Mouse (Mus musculus) heart, embryonic 10.5 days (tissue): ENCODE data around the gene Igfals. TPM values are rescaled to one million over a fixed set of nuclear protein-coding genes. Genes with fewer than 3 reads are reported as not detected.

Source experiments
- DNase-seq: peaks from one replicate; pipeline ENCODE4 v3.0.0-alpha.2; 2017; ENCODE audit warnings: low spot score
- H3K27ac ChIP-seq: fragments of 300-500 bp; sonication (generic); 2 replicates; pipeline ENCODE4 v1.5.1; 2016; ENCODE audit warnings: mild to moderate bottlenecking
- H3K27me3 ChIP-seq: fragments of 300-500 bp; sonication (generic); 2 replicates; pipeline ENCODE4 v1.6.1; 2016; ENCODE audit warnings: mild to moderate bottlenecking; ENCODE audit not compliant: poor library complexity, insufficient read depth, severe bottlenecking
- H3K36me3 ChIP-seq: fragments of 300-500 bp; sonication (generic); 2 replicates; pipeline ENCODE4 v1.6.1; 2016; ENCODE audit warnings: mild to moderate bottlenecking, moderate library complexity
- H3K4me1 ChIP-seq: fragments of 300-500 bp; sonication (generic); 2 replicates; pipeline ENCODE4 v1.6.1; 2016; ENCODE audit warnings: mild to moderate bottlenecking
- H3K4me3 ChIP-seq: fragments of 300-500 bp; sonication (generic); 2 replicates; pipeline ENCODE4 v1.5.1; 2016; ENCODE audit warnings: mild to moderate bottlenecking, moderate library complexity
- H3K9me3 ChIP-seq: fragments of 300-500 bp; sonication (generic); 2 replicates; pipeline ENCODE4 v1.6.1; 2016; ENCODE audit warnings: mild to moderate bottlenecking, moderate library complexity
- WGBS: fragments of 180-500 bp; shearing (Covaris S2); methylation state at CpG from one replicate; pipeline ENCODE4 v1.1.7; 2016; 5-methylcytosine and 5-hydroxymethylcytosine counted together
- polyA plus RNA-seq: library from polyadenylated mRNA; unstranded; fragments of >200 nt; fragmentation: Nextera tagmentation; extraction: Ambion mirVana; gene quantifications from 2 replicates; pipeline ENCODE4 v1.2.1, GENCODE M21; 2016

Gene Igfals
- polyA plus RNA-seq, 1 experiment from 2014 or later: 0.85 TPM

DNA sequence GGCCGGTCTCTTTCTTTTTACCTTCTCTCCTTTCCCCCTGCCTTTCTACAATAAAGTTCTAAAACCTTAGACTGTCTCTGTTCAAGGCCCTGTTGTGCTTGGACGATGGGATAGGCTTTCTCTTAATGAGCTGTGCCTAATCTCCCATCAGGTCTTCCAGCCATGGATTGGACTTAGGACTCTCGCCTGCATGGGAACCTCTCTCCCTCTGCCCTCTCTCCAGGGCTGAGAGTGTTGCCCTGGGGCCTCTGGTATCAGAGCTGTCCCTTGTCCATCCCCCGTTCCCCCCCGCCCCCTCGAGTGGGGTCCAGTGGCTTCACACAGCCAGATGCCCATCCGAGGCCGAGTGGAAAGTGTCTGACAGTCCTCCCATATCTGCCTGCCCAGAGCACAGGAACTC, 9.2 kb downstream of the Igfals start:
- Histone ChIP-seq H3K4me1 (peaks cover 11% of the 10 kb centered on the region), H3K36me3 (no peaks in the 10 kb centered on the region), H3K27ac (no peak overlapping the region), H3K9me3 (no peaks in the 10 kb centered on the region), H3K27me3 (no peaks in the 10 kb centered on the region), H3K4me3 (no peak overlapping the region)
- 76% methylated on average over 8 of the region's 8 CpGs for WGBS
- no peak for DNase-seq

GRCm38 (mm10) chr17:24877336-24878116, 11.7 kb downstream of the Igfals start:
- WGBS: 59% methylated on average over 10 of the region's 10 CpGs
- H3K27ac ChIP-seq: peak overlapping the region; percentile 48
- no peaks in the 10 kb centered on the region for H3K9me3 ChIP-seq
- H3K36me3 ChIP-seq: peaks cover 6% of the 10 kb centered on the region; the same call in 1 of the 2 replicates
- H3K27me3 ChIP-seq: no peaks in the 10 kb centered on the region
- no peak overlapping the region for H3K4me3 ChIP-seq
- H3K4me1 ChIP-seq: peaks cover 23% of the 10 kb centered on the region
- no peak for DNase-seq

DNA sequence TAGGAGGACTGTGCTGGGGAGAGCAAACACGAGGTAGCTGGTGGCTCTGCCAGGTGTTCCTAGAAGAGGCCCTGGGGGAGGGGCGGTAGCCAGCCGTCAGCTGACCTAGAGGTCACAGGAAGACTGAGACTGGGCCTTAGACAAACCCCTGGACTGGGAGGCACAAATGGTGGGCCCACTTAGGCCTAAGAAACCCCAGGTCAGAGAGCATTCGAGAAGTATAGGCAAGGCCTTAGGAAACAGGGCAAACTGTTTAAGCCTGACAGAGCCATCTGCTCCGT, 12.3 kb downstream of the Igfals start:
- no peak for DNase-seq
- Histone ChIP-seq H3K27me3 (no peaks in the 10 kb centered on the region), H3K4me3 (no peak overlapping the region), H3K36me3 (peaks cover 11% of the 10 kb centered on the region), H3K9me3 (no peaks in the 10 kb centered on the region), H3K4me1 (peaks cover 23% of the 10 kb centered on the region), H3K27ac (peak overlapping the region; percentile 48)
- WGBS: 39% methylated on average over 5 of the region's 5 CpGs

DNA sequence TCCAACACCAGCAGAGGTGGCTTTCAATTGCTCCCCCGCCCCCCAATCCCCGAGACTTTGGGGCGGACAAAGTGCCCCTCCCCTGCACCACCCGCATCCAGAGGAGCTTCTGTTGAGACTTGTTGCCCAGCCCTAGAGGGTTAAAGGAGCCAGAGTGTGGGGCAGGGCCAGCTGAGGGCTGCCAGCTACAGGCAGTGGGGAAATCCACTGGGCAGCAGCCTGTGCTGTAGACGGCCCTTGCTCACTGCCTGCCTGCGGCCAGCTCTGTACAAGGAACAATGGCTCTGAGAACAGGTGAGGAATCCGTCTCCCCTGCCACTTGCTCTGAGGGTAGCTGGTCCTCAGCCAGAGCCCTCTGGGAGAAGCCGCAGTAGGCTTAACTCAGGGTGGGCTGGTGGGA, 12.7 kb downstream of the Igfals start:
- H3K36me3 ChIP-seq: peaks cover 16% of the 10 kb centered on the region
- H3K27me3 ChIP-seq: no peaks in the 10 kb centered on the region
- peak overlapping the region; percentile 48; the same call in 1 of the 2 replicates for H3K27ac ChIP-seq
- H3K9me3 ChIP-seq: no peaks in the 10 kb centered on the region
- no peak for DNase-seq
- H3K4me3 ChIP-seq: no peak overlapping the region
- WGBS: 82% methylated on average over 8 of the region's 8 CpGs
- H3K4me1 ChIP-seq: peaks cover 23% of the 10 kb centered on the region

DNA sequence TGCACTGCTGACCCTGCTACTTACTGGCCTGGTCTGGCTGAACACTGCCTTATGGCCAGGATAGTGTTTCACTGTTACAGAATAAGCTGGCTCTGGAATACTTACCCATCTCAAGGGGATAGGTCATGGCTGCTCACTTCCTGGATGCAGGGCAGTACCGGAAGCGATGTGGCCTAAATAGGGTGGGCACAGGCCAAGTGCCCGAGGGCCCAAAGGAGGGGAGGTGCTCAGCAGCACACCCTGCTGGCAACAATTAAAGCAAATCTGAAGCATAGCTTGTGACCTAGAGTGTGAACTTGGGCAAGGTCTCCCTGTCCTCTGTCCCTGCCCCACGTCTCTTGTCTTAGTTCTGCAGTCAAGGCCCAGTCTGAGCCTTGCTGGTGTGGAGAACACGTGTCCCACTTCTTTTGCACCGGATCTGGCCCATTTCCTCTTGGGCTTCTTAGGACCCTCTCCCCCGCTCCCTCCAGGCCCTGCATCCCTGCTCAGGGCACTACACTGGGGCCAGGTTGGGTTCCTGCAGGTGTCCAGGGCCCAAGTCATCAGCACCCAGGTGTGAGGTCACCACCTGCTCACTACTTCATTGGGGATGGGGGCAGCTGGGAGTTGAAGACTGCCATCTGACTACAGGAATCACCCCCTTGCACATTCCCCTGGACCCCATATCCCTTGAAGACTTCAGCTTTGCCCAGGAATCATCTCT, 16.1 kb downstream of the Igfals start:
- no peak overlapping the region for H3K4me3 ChIP-seq

DNA sequence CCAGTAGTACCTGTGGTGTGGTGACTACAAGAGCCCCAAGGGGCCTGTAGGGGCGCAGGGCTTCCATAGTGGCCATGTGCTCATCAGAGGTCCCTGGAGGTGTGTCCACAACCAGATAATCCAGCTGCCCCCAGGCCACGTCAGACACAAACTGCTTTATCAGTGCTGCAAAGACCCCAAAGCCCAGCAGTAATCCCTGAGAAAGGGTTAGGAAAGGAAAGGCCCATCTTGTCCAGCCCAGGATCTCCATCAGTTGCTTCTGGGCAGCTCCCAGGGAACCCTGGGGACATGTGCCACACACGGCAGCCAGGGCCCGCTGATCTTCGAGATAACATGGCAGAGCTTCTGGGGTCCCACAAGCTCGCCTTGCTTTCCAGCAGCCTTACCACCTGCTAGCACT, 18.6 kb downstream of the Igfals start:
- Histone ChIP-seq H3K4me3 (no peak overlapping the region), H3K4me1 (peaks cover 42% of the 10 kb centered on the region), H3K9me3 (no peaks in the 10 kb centered on the region), H3K27ac (no peak overlapping the region), H3K27me3 (no peaks in the 10 kb centered on the region), H3K36me3 (peaks cover 40% of the 10 kb centered on the region)
- whole genome bisulfite sequencing: 76% methylated on average over 6 of the region's 6 CpGs
- DNase-seq: no peak

More for the DNA sequence above, 16.1 kb downstream of the Igfals start:
- 39% methylated on average over 7 of the region's 7 CpGs for WGBS
- DNase-seq: no peak
- no peak overlapping the region for H3K27ac ChIP-seq
- H3K27me3 ChIP-seq: no peaks in the 10 kb centered on the region
- H3K36me3 ChIP-seq: peaks cover 31% of the 10 kb centered on the region
- H3K9me3 ChIP-seq: no peaks in the 10 kb centered on the region
- peaks cover 38% of the 10 kb centered on the region for H3K4me1 ChIP-seq

- no peak for DNase-seq
- no peaks in the 10 kb centered on the region for H3K9me3 ChIP-seq
- 23% methylated on average over 22 of the region's 22 CpGs for WGBS
- H3K27me3 ChIP-seq: no peaks in the 10 kb centered on the region
- H3K36me3 ChIP-seq: peaks cover 50% of the 10 kb centered on the region
- H3K4me3 ChIP-seq: peak overlapping the region; percentile 87
- H3K4me1 ChIP-seq: peaks cover 42% of the 10 kb centered on the region
- H3K27ac ChIP-seq: peak overlapping the region; percentile 70
Observed at GRCm38 (mm10) chr17:24885356-24886133, 19.7 kb downstream of the Igfals start.

DNA sequence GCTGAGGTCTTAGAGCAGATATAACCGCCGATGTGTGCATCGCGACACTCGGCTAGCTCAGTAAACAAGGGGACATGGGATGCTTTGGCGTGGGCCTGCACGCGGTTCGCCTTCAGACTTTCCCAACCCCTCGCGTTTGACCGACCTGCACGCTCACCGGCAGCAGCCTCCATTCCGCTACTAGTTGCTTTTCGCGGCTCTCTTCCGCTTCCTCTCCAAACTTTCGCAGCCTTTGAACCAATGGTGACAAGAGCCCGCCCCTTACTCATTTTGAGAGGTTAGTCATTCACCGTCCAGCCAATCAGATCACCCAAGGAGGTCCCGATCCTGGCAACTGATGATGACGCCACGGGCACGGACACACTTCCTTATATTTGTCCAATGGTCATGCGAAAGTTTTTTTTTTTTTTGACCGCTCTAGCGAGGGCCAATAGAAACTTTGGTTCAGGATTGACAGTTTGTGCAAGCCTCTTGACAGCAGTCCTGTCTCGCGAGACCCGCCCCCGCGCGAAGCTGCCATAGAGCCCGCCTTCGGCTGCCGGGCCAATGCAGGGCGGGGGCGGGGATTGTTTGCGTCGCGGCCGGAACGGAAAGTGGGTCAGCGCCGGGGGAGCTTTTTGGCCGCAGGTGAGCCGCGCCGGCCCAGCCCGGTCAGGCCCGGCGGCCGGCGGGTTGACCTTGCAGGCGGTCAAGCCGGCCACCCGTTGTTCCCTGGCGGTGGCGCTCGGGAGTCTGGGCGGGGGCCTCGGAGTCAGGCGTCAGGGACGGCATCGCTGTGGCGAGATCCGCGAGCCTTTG, 20.5 kb downstream of the Igfals start, which contains the start of the genes Nubp2 and Spsb3:
Gene Nubp2, minus strand, starts transcription at position 216 of the 798 bp plus-strand sequence.
Gene Spsb3, plus strand, starts transcription at position 510 of the 798 bp plus-strand sequence.
- H3K36me3 ChIP-seq: peaks cover 57% of the 10 kb centered on the region
- peak within 1 kb of the TSS; percentile 89 for H3K27ac ChIP-seq
- peak within 1 kb of the TSS; percentile 87 for H3K4me3 ChIP-seq
- H3K9me3 ChIP-seq: no peaks in the 10 kb centered on the region
- no peaks in the 10 kb centered on the region for H3K27me3 ChIP-seq
- peaks cover 37% of the 10 kb centered on the region for H3K4me1 ChIP-seq
- peak; percentile 100 for DNase-seq
- WGBS: under 1% methylated on average over 69 of the region's 69 CpGs

- H3K4me1 ChIP-seq: peaks cover 32% of the 10 kb centered on the region
- H3K27me3 ChIP-seq: no peaks in the 10 kb centered on the region
- H3K9me3 ChIP-seq: no peaks in the 10 kb centered on the region
- peak overlapping the region; percentile 89 for H3K27ac ChIP-seq
- no peak for DNase-seq
- H3K4me3 ChIP-seq: peak overlapping the region; percentile 87
- under 1% methylated on average over 18 of the region's 18 CpGs for WGBS
- H3K36me3 ChIP-seq: peaks cover 63% of the 10 kb centered on the region
Observed at GRCm38 (mm10) chr17:24886932-24887271, 21.1 kb downstream of the Igfals start.

DNA sequence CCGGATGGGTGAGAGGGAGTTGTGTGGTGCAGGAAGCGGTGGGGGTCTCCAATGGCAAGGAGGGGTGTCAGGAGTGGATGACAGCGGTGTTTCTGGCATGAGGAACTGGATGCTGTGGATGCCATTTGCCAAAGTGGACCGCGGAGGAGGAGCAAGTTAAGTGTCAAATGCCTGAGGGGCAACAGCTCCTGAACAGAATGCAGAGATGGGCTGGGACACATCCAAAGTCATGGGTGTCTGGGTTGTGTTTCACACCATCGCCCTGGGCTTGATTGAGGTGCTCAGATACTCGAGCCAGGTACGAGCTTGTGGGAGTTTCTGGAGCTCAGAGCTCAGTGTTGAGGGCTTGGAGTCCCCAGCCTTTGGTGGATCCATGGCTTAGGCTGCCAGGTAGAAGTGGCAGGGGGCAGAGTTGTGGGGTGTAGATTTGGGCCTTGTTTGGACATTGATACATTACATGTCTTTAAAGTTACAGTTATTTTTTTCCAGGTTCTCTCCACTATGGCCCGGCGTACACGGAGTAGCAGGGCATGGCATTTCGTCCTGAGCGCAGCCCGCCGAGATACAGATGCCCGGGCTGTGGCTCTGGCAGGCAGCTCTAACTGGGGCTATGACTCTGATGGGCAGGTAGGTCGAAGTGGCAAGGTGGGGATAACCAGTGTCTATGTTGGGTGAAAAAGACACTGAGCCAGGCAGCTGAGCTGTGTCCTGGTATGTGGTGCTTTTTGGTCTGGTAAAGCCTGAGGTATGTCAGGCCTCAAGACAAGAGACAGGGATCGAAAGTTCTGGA, 21.7 kb downstream of the Igfals start:
- DNase-seq: no peak
- Histone ChIP-seq H3K9me3 (no peaks in the 10 kb centered on the region), H3K4me1 (peaks cover 30% of the 10 kb centered on the region), H3K4me3 (peak overlapping the region; percentile 87), H3K27me3 (no peaks in the 10 kb centered on the region), H3K36me3 (peaks cover 64% of the 10 kb centered on the region), H3K27ac (peak overlapping the region; percentile 89; the same call in 1 of the 2 replicates)
- 61% methylated on average over 18 of the region's 18 CpGs for WGBS

GRCm38 (mm10) chr17:24888862-24889261, 23.1 kb downstream of the Igfals start:
- Histone ChIP-seq H3K36me3 (peaks cover 62% of the 10 kb centered on the region), H3K27me3 (no peaks in the 10 kb centered on the region), H3K9me3 (no peaks in the 10 kb centered on the region), H3K4me3 (no peak overlapping the region), H3K27ac (no peak overlapping the region), H3K4me1 (peaks cover 35% of the 10 kb centered on the region)
- WGBS: 88% methylated on average over 3 of the region's 3 CpGs
- DNase-seq: no peak
